In genomic region chr8:128272866-128273344, GRCm38 (mm10) we compare ENCODE assay signal across 7 mouse cellular contexts.
DNase-seq lines count a peak whose midpoint lies in the region; ATAC-seq and TF ChIP-seq lines count a peak whose summit lies in the region.

No protein-coding gene starts in this region.

- H3K4me2 ChIP-seq in kidney, postnatal 0 days (ENCODE audit: low read length), result no peak overlapping the region

- H3K27me3 ChIP-seq in kidney, postnatal 0 days (ENCODE audit: insufficient read depth, low read length), result no peaks in the 10 kb centered on the region

- 31% methylated on average over 3 of the region's 3 CpGs for WGBS in kidney, postnatal 0 days

- peak overlapping the region; percentile 19 for H3K27ac ChIP-seq in brown adipose tissue, adult 24 weeks (replicated peaks; ENCODE audit: low read depth, low read length)
- peak overlapping the region; percentile 21; the same call in 1 of the 2 replicates for H3K27ac ChIP-seq in kidney, postnatal 0 days

- H3K36me3 ChIP-seq in kidney, postnatal 0 days (ENCODE audit: insufficient read depth, low read length), result no peaks in the 10 kb centered on the region

- peaks cover 11% of the 10 kb centered on the region; the same call in 1 of the 2 replicates for H3K4me1 ChIP-seq in brown adipose tissue, adult 24 weeks (ENCODE audit: control insufficient read depth, insufficient read depth, insufficient read length, low read length)
- H3K4me1 ChIP-seq in kidney, postnatal 0 days (replicated peaks; ENCODE audit: insufficient read depth, low read length), result no peaks in the 10 kb centered on the region; the same call in 1 of the 2 replicates

- H3K9me3 ChIP-seq in kidney, postnatal 0 days (replicated peaks; ENCODE audit: low read length), result no peaks in the 10 kb centered on the region

- TF ChIP-seq CTCF in kidney, postnatal 0 days (IDR thresholded peaks at IDR 0.05; ENCODE audit: low read depth), result no peak

- no peak overlapping the region for H3K9ac ChIP-seq in kidney, postnatal 0 days (ENCODE audit: low read depth, low read length)

- no peak; the same call in 1 of the 2 replicates for ATAC-seq in kidney, postnatal 0 days (replicated peaks; ENCODE audit: low FRiP score, low read depth)
- peak; percentile 54 for ATAC-seq in megakaryocyte progenitor cell, adult 5-6 weeks (replicated peaks; ENCODE audit: poor library complexity)

- peak; percentile 38 for DNase-seq in ovary, adult 18-20 months (ENCODE audit: low spot score)
- DNase-seq in ovary, postnatal 10 days (ENCODE audit: low spot score), result no peak
- peak; percentile 28 for DNase-seq in gonadal fat pad, adult 2 months (ENCODE audit: low read depth)
- no peak for DNase-seq in kidney, postnatal 0 days (ENCODE audit: low spot score)
- no peak for DNase-seq in spleen, postnatal 36 days (ENCODE audit: low spot score in 2 of 2)

- H3K4me3 ChIP-seq in brown adipose tissue, adult 24 weeks (ENCODE audit: insufficient read depth, low read depth, low read length), result no peak overlapping the region
- no peak overlapping the region for H3K4me3 ChIP-seq in kidney, postnatal 0 days (replicated peaks; ENCODE audit: low read depth, low read length)

Comparison
In these comparisons a context has a peak if more than half of its experiments do, and no peak if none do; other contexts are left out.
1. DNase-seq: peak in ovary, adult 18-20 months (single experiment) and gonadal fat pad, adult 2 months (single experiment); none in ovary, postnatal 10 days (single experiment), kidney, postnatal 0 days (single experiment) and spleen, postnatal 36 days (0 of 2).